ENCODE assay signal across 14 mouse cellular contexts in the genomic region with DNA sequence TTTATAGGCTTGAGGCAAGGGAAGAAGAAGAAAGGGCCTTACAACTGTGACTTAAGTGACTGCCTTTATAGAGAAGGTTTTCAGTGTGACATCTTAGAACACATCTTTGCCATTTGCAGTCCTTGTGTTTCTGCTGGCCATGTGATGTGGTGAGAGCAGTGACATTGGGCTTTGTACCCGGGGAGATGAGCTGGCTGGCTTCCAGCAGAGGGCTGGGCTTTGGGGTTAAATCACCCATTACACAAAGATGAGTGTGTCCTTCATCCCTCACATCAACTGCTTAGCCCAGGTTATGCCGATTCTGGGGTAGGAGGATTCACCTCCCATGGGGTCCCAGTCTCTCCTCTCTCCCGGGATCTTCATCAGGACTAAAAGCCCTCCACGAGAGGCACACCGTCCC. TPM values are rescaled to one million over a fixed set of nuclear protein-coding genes. Genes with fewer than 3 reads are reported as not detected.
DNase-seq lines count a peak whose midpoint lies in the region; ATAC-seq lines count a peak whose summit lies in the region.
"Had no signal": no experiment of that assay in that cellular context is flagged by ENCODE, and none has a peak within 500 bp of the region (broad histone marks: within the 10 kb centered on the region; RNA-seq: fewer than 3 reads in every experiment).

No protein-coding gene starts in this region.

- DNase-seq in kidney, adult 9 months = peak; percentile 8
- peak; percentile 16 for DNase-seq in 3T3-L1 (ENCODE audit: low read depth, low spot score)
- DNase-seq in adrenal gland, adult (ENCODE audit: inconsistent age in 2 of 2, low spot score in 1 of 2) = peak; percentile 81 to 90
- DNase-seq in kidney, postnatal 14 days = peak; percentile 39
- no peak for DNase-seq in gastrocnemius, adult 18-20 months (ENCODE audit: low spot score)
- no peak for DNase-seq in left cerebral cortex, postnatal 25 days (ENCODE audit: low spot score in 2 of 2)
- DNase-seq: cerebellum, postnatal 36 days; retina, postnatal 1 day had no signal

- H3K4me3 ChIP-seq in kidney, embryonic 14.5 days (ENCODE audit: low read length) = no peak overlapping the region
- H3K4me3 ChIP-seq: heart, embryonic 13.5 days; liver, embryonic 15.5 days; megakaryocyte, embryonic 14.5 days had no signal

- peaks cover 4% of the 10 kb centered on the region; the same call in 1 of the 2 replicates for H3K36me3 ChIP-seq in kidney, embryonic 14.5 days (ENCODE audit: control insufficient read depth, insufficient read depth, low read length)
- H3K36me3 ChIP-seq: liver, embryonic 15.5 days had no signal

- no peak overlapping the region for H3K9ac ChIP-seq in kidney, embryonic 14.5 days (ENCODE audit: low read depth, low read length)
- H3K9ac ChIP-seq: heart, embryonic 13.5 days; hindbrain, embryonic 14.5 days; liver, embryonic 15.5 days had no signal

- H3K4me2 ChIP-seq in kidney, embryonic 14.5 days (replicated peaks; ENCODE audit: low read depth, low read length) = no peak overlapping the region
- H3K4me2 ChIP-seq: heart, embryonic 13.5 days; hindbrain, embryonic 14.5 days; liver, embryonic 15.5 days had no signal

- H3K27me3 ChIP-seq in kidney, embryonic 14.5 days (ENCODE audit: control insufficient read depth, insufficient read depth, low read length) = no peaks in the 10 kb centered on the region
- H3K27me3 ChIP-seq: CH12.LX; liver, embryonic 15.5 days had no signal

- no peaks in the 10 kb centered on the region for H3K9me3 ChIP-seq in kidney, embryonic 14.5 days (ENCODE audit: control insufficient read depth, low read length)
- H3K9me3 ChIP-seq: heart, embryonic 13.5 days; liver, embryonic 15.5 days; megakaryocyte, embryonic 14.5 days had no signal

- 63% methylated on average over 5 of the region's 5 CpGs for WGBS in kidney, embryonic 14.5 days

- no peak overlapping the region for H3K27ac ChIP-seq in kidney, embryonic 14.5 days (ENCODE audit: low read depth, low read length)
- H3K27ac ChIP-seq: heart, embryonic 13.5 days; hindbrain, embryonic 14.5 days; liver, embryonic 15.5 days had no signal

- peaks cover 3% of the 10 kb centered on the region; the same call in 1 of the 2 replicates for H3K4me1 ChIP-seq in kidney, embryonic 14.5 days (ENCODE audit: control insufficient read depth, insufficient read depth, low read length)
- H3K4me1 ChIP-seq: heart, embryonic 13.5 days; liver, embryonic 15.5 days had no signal

- intact Hi-C loops in left cerebral cortex, postnatal 25 days (cut with DNase I) = loop anchor here (5.0 to 10.0 kb wide), 3 partner anchors 113 to 695 kb away; no protein-coding TSS in a partner anchor

- ATAC-seq in kidney, embryonic 14.5 days (ENCODE audit: low FRiP score, low TSS enrichment) = no peak

RNA-seq across cellular contexts. Expression of a gene that starts 41.4 kb away (rescaled TPM):
- 19.9 and 26.0 TPM in 2 replicates for polyA plus RNA-seq in kidney, embryonic 14.5 days (2014; fragmentation: Nextera tagmentation; extraction: Ambion mirVana)
- 1 to 10 TPM; 6.1 to 8.5 TPM for total RNA-seq in gastrocnemius, adult 18-20 months (2021)
- 10 to 100 TPM; 17.4 to 18.3 TPM for total RNA-seq in left cerebral cortex, postnatal 25 days (2021)

Comparison
In these comparisons a context has a peak if more than half of its experiments do, and no peak if none do; other contexts are left out.
1. DNase-seq: peak in kidney, adult 9 months (single experiment), 3T3-L1 (single experiment), adrenal gland, adult (2 of 2) and kidney, postnatal 14 days (single experiment); none in gastrocnemius, adult 18-20 months (single experiment) and left cerebral cortex, postnatal 25 days (0 of 2).